Mouse (Mus musculus) cerebellum, adult 2 months (tissue): Measurements from ENCODE around the gene Fam221b. TPM values are rescaled to one million over a fixed set of nuclear protein-coding genes. Genes with fewer than 3 reads are reported as not detected.

ENCODE experiments used
- DNase-seq, 2 experiments: peaks; one replicate each; pipeline ENCODE4 v3.0.0; 2021
- H3K27ac ChIP-seq: fragments of 200-500 bp; 2 replicates; pipeline ENCODE4 v1.5.1; 2012; ENCODE audit warnings: low read length, control low read depth, inconsistent platforms; ENCODE audit not compliant: insufficient read depth
- H3K27me3 ChIP-seq: fragments of 200-500 bp; 2 replicates; pipeline ENCODE4 v1.6.1; 2012; ENCODE audit warnings: inconsistent platforms, mild to moderate bottlenecking, low read length, moderate library complexity; ENCODE audit not compliant: control insufficient read depth, insufficient read depth
- H3K4me1 ChIP-seq: fragments of 200-500 bp; 2 replicates; pipeline ENCODE4 v1.6.1; 2011; ENCODE audit warnings: low read length; ENCODE audit not compliant: control insufficient read depth, insufficient read depth
- H3K4me3 ChIP-seq: fragments of 200-500 bp; replicated peaks from 2 replicates; pipeline ENCODE3; 2011; ENCODE audit warnings: mild to moderate bottlenecking, low read depth, low read length, control low read depth; ENCODE audit not compliant: insufficient read depth
- CTCF ChIP-seq: fragments of 200-500 bp; IDR thresholded peaks from 2 replicates; pipeline ENCODE4 v1.5.1; 2011; ENCODE audit warnings: low read depth, mild to moderate bottlenecking, control low read depth, low read length, moderate library complexity, borderline replicate concordance; ENCODE audit not compliant: insufficient read depth
- POLR2A ChIP-seq: fragments of 200-500 bp; IDR thresholded peaks from 2 replicates; pipeline ENCODE4 v1.6.1; 2011; ENCODE audit warnings: low read length, control low read depth, borderline replicate concordance; ENCODE audit not compliant: insufficient read depth
- WGBS: fragments of 180-500 bp; shearing (Covaris S2); methylation state at CpG from one replicate; pipeline ENCODE4 v1.1.7; 2018; 5-methylcytosine and 5-hydroxymethylcytosine counted together
- polyA plus RNA-seq: library from polyadenylated mRNA; depleted of rRNA; stranded (reverse); fragments of >200 nt; gene quantifications from 2 replicates; pipeline ENCODE4 v1.2.3, GENCODE M21; 2012

The Fam221b gene
- polyA plus RNA-seq, 1 experiment: 0.77 TPM

DNA sequence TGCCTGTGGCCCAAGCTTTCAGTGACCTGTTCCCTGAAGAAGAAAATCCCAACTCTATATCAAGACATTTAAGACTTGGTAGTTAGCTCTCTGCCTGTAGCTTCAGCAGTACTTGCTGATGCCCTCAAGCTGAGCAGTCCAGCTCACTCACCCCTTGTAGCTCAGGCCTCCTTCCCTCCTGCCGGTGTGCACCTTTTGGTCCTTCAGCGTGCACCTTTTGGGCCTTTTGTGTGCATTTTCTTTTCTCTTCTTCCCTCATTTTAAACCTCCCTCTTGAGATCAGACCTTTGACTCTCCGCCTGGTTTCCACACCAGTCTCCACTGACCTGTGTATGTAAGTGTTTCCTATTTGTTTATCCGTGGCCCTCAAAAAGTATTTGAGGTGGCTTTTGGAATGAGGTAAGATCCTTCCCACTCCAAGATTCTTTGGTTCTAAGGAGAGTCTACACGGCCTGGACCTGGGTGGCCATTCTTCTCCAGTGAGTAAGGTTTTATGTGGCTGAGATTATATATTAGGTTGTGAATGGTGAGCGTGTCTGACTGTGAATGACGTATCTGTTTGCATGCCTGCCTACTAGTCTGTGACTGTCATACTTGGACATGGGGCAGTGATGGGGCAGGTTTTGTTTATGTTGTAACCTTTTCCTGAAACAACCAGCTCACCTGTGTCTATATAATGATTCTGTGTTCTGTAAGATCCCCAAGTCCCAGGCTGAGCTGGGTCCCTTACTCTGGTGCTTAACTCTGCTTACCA is 34.1 kb downstream of the Fam221b start:
- TF ChIP-seq POLR2A (no peak), CTCF (no peak)
- DNase-seq: no peak
- H3K27ac ChIP-seq: no peak overlapping the region

DNA sequence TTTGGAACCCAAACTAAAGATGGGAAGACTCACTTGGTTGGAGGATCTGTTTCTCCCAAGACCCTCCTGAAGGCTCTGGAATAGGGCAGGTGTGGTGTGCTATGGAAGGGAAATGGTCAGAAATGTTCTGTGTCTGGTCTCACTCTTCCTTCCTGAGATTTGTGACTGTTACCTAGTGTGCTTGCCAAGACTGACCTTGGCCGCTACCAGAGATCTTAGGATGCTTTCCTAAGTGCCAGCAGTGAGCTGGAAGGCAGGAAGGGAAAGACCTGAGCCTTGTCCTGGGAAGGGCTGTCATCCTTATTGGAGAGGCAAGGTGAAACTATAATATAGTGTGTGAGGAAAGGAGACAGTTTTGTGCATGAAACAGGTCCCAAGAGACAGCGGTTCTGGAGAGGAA is 35.2 kb downstream of the Fam221b start:
- H3K4me3 ChIP-seq: no peak overlapping the region
- H3K4me1 ChIP-seq: peaks cover 28% of the 10 kb centered on the region
- no peak for TF ChIP-seq POLR2A
- whole genome bisulfite sequencing: 65% methylated on average over 2 of the region's 2 CpGs
- H3K27me3 ChIP-seq: no peaks in the 10 kb centered on the region
- no peak overlapping the region for H3K27ac ChIP-seq
- peak in 1 of 2 experiments; percentile 16 for DNase-seq

More for the DNA sequence above, 34.1 kb downstream of the Fam221b start:
- WGBS: 92% methylated on average over 7 of the region's 7 CpGs
- Histone ChIP-seq H3K4me3 (no peak overlapping the region), H3K4me1 (peaks cover 28% of the 10 kb centered on the region), H3K27me3 (no peaks in the 10 kb centered on the region)

DNA sequence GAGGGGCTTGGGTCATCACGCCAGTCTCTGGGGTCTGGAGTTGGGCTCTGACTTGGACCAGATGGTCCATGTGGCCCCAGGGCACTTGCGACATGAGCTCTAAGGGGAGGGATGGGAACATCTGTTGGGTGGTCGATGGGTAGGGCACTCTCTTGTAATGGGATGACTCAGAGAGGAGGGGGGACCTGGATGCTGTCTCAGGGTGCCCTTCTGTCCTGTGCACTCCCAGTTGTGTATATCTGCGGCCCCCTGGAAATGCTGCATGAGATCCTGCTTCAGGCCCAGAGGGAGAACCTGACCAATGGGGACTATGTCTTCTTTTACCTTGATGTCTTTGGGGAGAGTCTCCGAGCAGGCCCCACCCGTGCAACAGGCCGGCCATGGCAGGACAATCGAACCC is 35.6 kb downstream of the Fam221b start:
- no peak for DNase-seq
- peaks cover 28% of the 10 kb centered on the region for H3K4me1 ChIP-seq
- no peak overlapping the region for H3K27ac ChIP-seq
- 69% methylated on average over 8 of the region's 8 CpGs for WGBS
- no peaks in the 10 kb centered on the region for H3K27me3 ChIP-seq
- TF ChIP-seq POLR2A (no peak), CTCF (no peak)
- peak overlapping the region; percentile 24 for H3K4me3 ChIP-seq

DNA sequence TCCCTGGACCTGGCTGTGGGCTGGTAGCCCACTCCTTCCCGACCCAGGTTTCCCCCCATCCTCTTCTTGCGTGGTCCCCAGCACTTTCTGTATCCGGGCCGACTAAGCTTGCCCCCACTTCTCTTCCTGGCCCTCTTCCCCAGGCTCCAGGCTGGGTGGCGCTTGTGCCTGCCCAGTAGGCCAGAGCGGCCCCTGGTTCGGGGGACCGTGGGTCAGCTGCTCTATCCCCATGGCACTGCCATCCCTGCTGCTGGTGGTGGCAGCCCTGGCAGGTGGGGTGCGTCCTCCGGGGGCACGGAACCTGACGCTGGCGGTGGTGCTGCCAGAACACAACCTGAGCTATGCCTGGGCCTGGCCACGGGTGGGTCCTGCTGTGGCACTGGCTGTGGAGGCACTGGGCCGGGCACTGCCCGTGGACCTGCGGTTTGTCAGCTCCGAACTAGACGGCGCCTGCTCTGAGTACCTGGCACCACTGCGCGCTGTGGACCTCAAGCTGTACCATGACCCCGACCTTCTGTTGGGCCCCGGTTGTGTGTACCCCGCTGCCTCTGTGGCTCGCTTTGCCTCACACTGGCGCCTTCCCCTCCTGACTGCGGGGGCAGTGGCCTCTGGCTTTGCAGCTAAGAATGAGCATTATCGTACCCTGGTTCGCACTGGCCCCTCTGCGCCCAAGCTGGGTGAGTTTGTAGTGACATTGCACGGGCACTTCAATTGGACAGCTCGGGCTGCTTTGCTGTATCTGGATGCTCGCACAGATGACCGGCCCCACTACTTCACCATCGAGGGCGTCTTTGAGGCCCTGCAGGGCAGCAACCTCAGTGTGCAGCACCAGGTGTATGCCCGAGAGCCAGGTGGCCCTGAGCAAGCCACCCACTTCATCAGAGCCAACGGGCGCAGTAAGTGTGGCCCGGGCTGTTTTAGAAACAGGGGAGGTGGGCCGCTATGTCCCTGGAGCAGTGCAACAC is 36.7 kb downstream of the Fam221b start:
- peak overlapping the region; percentile 92 for H3K27ac ChIP-seq
- 27% methylated on average over 42 of the region's 42 CpGs for WGBS
- peak; percentile 60 to 75 for DNase-seq

DNA sequence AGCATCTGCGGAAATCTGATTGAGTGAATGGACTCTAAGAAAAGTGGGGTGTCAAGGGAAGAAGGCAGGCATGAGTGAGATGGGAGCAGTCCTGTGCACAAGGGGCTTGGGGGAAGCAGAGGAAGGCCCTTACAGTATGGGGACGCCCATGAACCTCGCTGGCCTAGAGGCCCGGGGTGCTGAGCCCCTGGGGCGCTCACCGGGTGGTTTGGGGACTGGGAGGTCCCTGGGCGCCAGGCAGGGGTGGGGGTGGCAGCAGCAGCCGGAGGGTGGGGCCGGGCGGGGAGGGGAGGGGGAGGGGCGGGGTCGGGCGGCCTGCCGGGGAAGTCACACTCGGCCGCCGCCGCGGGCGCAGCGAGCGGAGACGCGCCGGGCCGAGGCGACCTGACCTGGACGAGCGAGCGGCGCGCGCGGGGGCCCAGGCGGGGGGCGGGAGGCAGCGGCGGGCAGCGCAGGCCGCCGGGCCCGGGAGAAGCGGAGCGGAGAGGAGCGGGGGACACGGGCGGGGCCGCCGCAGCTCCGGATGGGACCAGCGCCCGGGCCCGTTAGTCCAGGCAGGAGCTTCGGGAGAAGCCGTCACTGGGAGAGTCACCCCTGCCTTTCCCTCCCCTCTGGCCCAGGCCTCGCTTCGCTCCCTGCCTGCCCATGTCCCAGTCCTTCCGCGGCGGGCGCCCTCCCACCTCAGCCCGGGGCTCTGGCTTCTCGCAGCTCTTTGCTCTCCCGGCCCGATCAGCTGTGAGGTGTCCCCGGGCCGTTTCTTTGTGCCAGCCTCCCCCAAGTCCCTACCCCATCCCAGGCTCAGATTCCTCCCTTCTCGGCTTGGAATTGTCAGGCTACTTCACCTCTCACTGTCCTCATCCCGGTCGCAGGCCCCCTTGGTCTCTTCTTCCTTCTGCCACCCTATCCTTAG is 37.6 kb downstream of the Fam221b start, which contains the start of gene Npr2:
TSS of gene Npr2 (plus strand) at position 890 of the 910 bp plus-strand sequence.
- no peaks in the 10 kb centered on the region for H3K27me3 ChIP-seq
- peak within 1 kb of the TSS; percentile 88 for H3K4me3 ChIP-seq
- H3K4me1 ChIP-seq: peaks cover 28% of the 10 kb centered on the region
- DNase-seq: peak; percentile 70 to 80
- WGBS: 1% methylated on average over 67 of the region's 70 CpGs
- TF ChIP-seq CTCF (no peak), POLR2A (0 out of 2 replicates have a peak, but pooled peaks have one; percentile 14)
- H3K27ac ChIP-seq: peak within 1 kb of the TSS; percentile 92

More for the DNA sequence above, 36.7 kb downstream of the Fam221b start:
- Histone ChIP-seq H3K4me3 (peak overlapping the region; percentile 88), H3K27me3 (no peaks in the 10 kb centered on the region), H3K4me1 (peaks cover 28% of the 10 kb centered on the region)
- TF ChIP-seq CTCF (no peak), POLR2A (no peak)

DNA sequence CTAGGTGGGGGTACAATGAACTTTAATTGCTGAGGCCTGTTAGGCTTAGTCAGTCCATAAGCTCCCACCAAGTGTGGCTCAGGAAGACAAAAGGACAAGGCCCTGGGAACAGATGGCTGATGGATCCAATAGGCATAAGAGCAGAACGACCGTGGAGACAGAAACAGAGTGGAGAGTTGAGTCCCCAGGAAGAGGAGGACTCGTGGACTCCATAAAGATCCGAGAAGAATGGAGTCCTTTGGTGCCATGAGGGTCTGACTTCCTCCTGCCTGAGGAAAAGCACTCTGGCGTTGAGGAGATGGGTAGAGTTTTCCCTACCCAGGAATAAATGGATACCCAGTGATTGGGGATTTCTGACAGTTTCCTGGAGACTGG is 38.3 kb downstream of the Fam221b start:
- WGBS: 6% methylated on average over 5 of the region's 5 CpGs
- H3K4me3 ChIP-seq: peak overlapping the region; percentile 7

More for the DNA sequence above, 38.3 kb downstream of the Fam221b start:
- DNase-seq: no peak
- H3K27me3 ChIP-seq: no peaks in the 10 kb centered on the region
- peak overlapping the region; percentile 23 for H3K27ac ChIP-seq
- TF ChIP-seq CTCF (no peak), POLR2A (no peak)
- peaks cover 28% of the 10 kb centered on the region for H3K4me1 ChIP-seq
